Mouse (Mus musculus) C2C12 (cell line): ENCODE data around the gene Psmc3.

Experiments used
- CTCF ChIP-seq: IDR thresholded peaks from one replicate; pipeline ENCODE4 v1.5.1; 2011; ENCODE audit not compliant: control insufficient read depth, insufficient read depth, insufficient read length
- MAX ChIP-seq: IDR thresholded peaks from one replicate; pipeline ENCODE4 v1.6.1; 2011; ENCODE audit warnings: mild to moderate bottlenecking, control low read depth
- USF1 ChIP-seq: IDR thresholded peaks from one replicate; pipeline ENCODE4 v1.6.1; 2011; ENCODE audit warnings: low read depth, mild to moderate bottlenecking, control low read depth, moderate library complexity

- TF ChIP-seq CTCF (no peak), USF1 (no peak), MAX (peak; percentile 51)
Measured at GRCm38 (mm10) chr2:91061849-91062481, 8.2 kb downstream of the Psmc3 start.
